Mouse (Mus musculus) liver, postnatal 0 days (tissue): ENCODE data around the gene Rpusd2. TPM values are rescaled to one million over a fixed set of nuclear protein-coding genes. Genes with fewer than 3 reads are reported as not detected.

Source experiments
- ATAC-seq: fragments of 200-750 bp; cut with Nextera tagmentation; 2 replicates; pipeline ENCODE4 v1.8.0; 2017; ENCODE audit warnings: mild to moderate bottlenecking, moderate library complexity
- DNase-seq: peaks from one replicate; pipeline ENCODE4 v3.0.0-alpha.2; 2016
- H3K27ac ChIP-seq: fragments of 300-500 bp; sonication (generic); 2 replicates; pipeline ENCODE4 v1.5.1; 2014; ENCODE audit warnings: antibody characterized with exemption, moderate library complexity, mild to moderate bottlenecking, low read depth
- H3K27me3 ChIP-seq: fragments of 300-500 bp; sonication (generic); 2 replicates; pipeline ENCODE4 v1.6.1; 2014; ENCODE audit warnings: low read length, control low read depth, mixed read lengths; ENCODE audit not compliant: insufficient read depth
- H3K36me3 ChIP-seq: fragments of 300-500 bp; sonication (generic); replicated peaks from 2 replicates; pipeline ENCODE4 v1.6.1; 2014; ENCODE audit warnings: mild to moderate bottlenecking, control low read depth, low read length, moderate library complexity, mixed read lengths; ENCODE audit not compliant: insufficient read depth
- H3K4me1 ChIP-seq: fragments of 300-500 bp; sonication (generic); 2 replicates; pipeline ENCODE4 v1.6.1; 2014; ENCODE audit warnings: antibody characterized with exemption, mild to moderate bottlenecking, control low read depth; ENCODE audit not compliant: insufficient read depth
- H3K4me2 ChIP-seq: fragments of 300-500 bp; sonication (generic); 2 replicates; pipeline ENCODE4 v1.6.1; 2014; ENCODE audit warnings: low read depth, mild to moderate bottlenecking, low read length, moderate library complexity, mixed read lengths
- H3K4me3 ChIP-seq: fragments of 300-500 bp; sonication (generic); 2 replicates; pipeline ENCODE4 v1.5.1; 2014; ENCODE audit warnings: low read depth, low read length
- H3K9ac ChIP-seq: fragments of 300-500 bp; sonication (generic); replicated peaks from 2 replicates; pipeline ENCODE4 v1.6.1; 2014; ENCODE audit warnings: mild to moderate bottlenecking, moderate library complexity
- H3K9me3 ChIP-seq: fragments of 300-500 bp; sonication (generic); 2 replicates; pipeline ENCODE4 v1.6.1; 2016; ENCODE audit warnings: mild to moderate bottlenecking, control low read depth, low read length, mixed read lengths
- CTCF ChIP-seq: sonication (generic); IDR thresholded peaks from 2 replicates; pipeline ENCODE4 v1.5.1; 2016; ENCODE audit warnings: antibody characterized with exemption, low read depth
- EP300 ChIP-seq: IDR thresholded peaks from 2 replicates; pipeline ENCODE4 v1.6.1; 2016; ENCODE audit warnings: antibody characterized with exemption, low read depth, mild to moderate bottlenecking
- WGBS: fragments of 180-500 bp; shearing (Covaris S2); extraction: QIAGEN DNeasy Blood & Tissue Kit; methylation state at CpG from one replicate; pipeline ENCODE4 v1.1.7; 2014; ENCODE audit not compliant: insufficient replicate concordance; 5-methylcytosine and 5-hydroxymethylcytosine counted together
- polyA plus RNA-seq: library from polyadenylated mRNA; unstranded; fragments of >200 nt; fragmentation: Nextera tagmentation; extraction: Ambion mirVana; gene quantifications from 2 replicates; pipeline ENCODE4 v1.2.1, GENCODE M21; 2015

Gene Rpusd2
- polyA plus RNA-seq, 1 experiment from 2014 or later, result 2.1 TPM

GRCm38 (mm10) chr2:119017647-119018046 lies 16.9 kb upstream of the Rpusd2 start:
- DNase-seq, result no peak
- Histone ChIP-seq H3K4me2 (no peak overlapping the region), H3K27me3 (no peaks in the 10 kb centered on the region), H3K27ac (no peak overlapping the region), H3K4me1 (peaks cover 7% of the 10 kb centered on the region), H3K4me3 (no peak overlapping the region), H3K9me3 (no peaks in the 10 kb centered on the region), H3K9ac (no peak overlapping the region), H3K36me3 (peaks cover 44% of the 10 kb centered on the region)
- 92% methylated on average over 3 of the region's 3 CpGs for WGBS
- no peak for ATAC-seq
- TF ChIP-seq CTCF (peak; percentile 46), EP300 (no peak)

DNA sequence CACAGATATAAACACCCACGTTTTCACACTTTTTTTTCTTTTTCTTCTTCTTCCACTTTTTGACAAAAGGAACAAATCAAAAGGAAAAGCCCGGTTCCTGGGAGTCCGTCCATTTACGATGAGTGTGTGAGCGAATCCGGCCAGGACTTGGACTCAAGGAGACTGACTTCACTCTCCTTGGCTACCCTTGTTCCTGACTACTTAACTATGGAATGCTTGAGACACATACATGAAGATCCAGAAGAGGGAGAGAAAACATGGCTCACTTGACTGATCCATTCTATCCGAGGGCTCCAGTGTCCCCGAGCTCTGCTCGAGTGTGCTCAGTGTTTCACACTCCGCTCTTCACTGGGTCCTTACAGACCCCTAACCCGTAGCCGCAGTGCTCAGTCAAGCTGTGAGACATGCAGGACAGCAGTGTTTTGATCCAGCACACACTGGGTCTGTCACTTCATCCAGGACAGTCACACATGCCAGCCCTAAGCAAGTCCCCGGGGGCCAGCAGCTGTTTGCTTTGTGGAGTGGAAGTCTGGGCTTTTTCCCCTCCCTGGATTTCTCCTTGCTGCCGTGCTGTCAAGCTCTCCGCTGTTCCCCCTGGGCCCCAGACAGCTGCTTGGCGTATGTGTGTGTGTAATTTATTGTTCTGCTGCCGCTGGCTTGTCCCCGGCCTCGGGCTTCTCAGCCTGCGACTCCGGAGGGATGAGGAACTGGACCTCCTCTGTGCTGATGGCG lies 16.0 kb upstream of the Rpusd2 start:
- Histone ChIP-seq H3K4me2 (no peak overlapping the region), H3K4me3 (no peak overlapping the region), H3K36me3 (peaks cover 51% of the 10 kb centered on the region), H3K9me3 (no peaks in the 10 kb centered on the region), H3K27me3 (no peaks in the 10 kb centered on the region), H3K9ac (no peak overlapping the region), H3K27ac (no peak overlapping the region), H3K4me1 (peaks cover 7% of the 10 kb centered on the region)
- DNase-seq, result no peak
- WGBS, result 79% methylated on average over 22 of the region's 22 CpGs
- no peak for TF ChIP-seq EP300
- no peak for TF ChIP-seq CTCF
- no peak for ATAC-seq

GRCm38 (mm10) chr2:119019131-119019530 lies 15.5 kb upstream of the Rpusd2 start:
- Histone ChIP-seq H3K27me3 (no peaks in the 10 kb centered on the region), H3K4me1 (peaks cover 7% of the 10 kb centered on the region), H3K4me3 (no peak overlapping the region), H3K36me3 (peaks cover 55% of the 10 kb centered on the region), H3K9me3 (no peaks in the 10 kb centered on the region), H3K4me2 (no peak overlapping the region), H3K9ac (no peak overlapping the region), H3K27ac (no peak overlapping the region)
- ATAC-seq, result no peak
- DNase-seq, result no peak
- 50% methylated on average over 5 of the region's 5 CpGs for WGBS
- TF ChIP-seq CTCF (peak; percentile 41; the same call in 1 of the 2 replicates), EP300 (no peak)

DNA sequence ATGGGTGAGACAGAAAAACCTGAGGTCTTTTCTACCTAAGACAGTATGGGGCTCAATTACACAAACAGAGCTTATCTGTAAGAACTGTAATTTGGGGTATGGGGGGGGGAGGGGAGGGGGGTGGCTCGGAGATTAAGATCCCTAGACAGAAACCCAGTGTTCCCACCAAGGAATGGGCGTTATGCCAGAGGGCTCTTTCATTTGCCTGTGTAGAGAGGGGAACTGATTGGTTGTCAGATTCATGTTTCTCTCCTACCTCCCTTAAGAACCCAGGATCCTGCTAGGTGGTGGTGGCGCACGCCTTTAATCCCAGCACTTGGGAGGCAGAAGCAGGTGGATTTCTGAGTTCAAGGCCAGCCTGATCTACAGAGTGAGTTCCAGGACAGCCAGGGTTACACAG lies 15.1 kb upstream of the Rpusd2 start:
- no peak overlapping the region for H3K9ac ChIP-seq
- ATAC-seq, result no peak
- DNase-seq, result no peak
- peaks cover 9% of the 10 kb centered on the region for H3K4me1 ChIP-seq
- H3K36me3 ChIP-seq, result peaks cover 55% of the 10 kb centered on the region
- H3K9me3 ChIP-seq, result no peaks in the 10 kb centered on the region
- H3K4me2 ChIP-seq, result no peak overlapping the region
- TF ChIP-seq EP300 (no peak), CTCF (no peak)
- 71% methylated on average over 4 of the region's 4 CpGs for WGBS
- no peak overlapping the region for H3K27ac ChIP-seq
- no peaks in the 10 kb centered on the region for H3K27me3 ChIP-seq
- H3K4me3 ChIP-seq, result no peak overlapping the region

DNA sequence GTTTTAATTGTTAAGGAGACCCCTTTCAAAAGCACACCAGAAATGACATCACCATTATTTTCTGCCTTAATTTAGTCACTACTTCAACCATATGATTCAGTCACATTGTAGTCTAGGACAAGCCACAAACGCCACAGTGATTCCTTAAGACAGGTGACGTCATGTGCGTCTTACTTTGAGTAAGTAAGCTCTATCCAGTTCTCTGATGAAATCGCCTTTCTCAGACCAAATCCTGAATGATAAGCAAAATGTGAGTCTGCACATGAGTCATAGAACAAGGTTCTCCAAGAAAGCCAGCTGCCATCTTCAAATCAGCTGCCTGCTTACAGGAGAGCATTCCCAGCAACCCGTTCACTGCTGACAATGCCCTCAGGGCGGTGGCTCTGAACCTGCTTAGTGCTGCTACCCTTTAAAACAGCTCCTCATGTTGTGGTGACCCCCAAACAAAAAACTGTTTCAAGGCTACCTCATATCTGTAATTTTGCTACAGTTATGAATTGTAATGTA lies 11.4 kb upstream of the Rpusd2 start:
- H3K4me2 ChIP-seq, result no peak overlapping the region
- peaks cover 58% of the 10 kb centered on the region for H3K36me3 ChIP-seq
- no peaks in the 10 kb centered on the region for H3K9me3 ChIP-seq
- no peaks in the 10 kb centered on the region for H3K27me3 ChIP-seq
- peaks cover 10% of the 10 kb centered on the region for H3K4me1 ChIP-seq
- TF ChIP-seq CTCF (no peak), EP300 (no peak)
- no peak overlapping the region for H3K9ac ChIP-seq
- DNase-seq, result no peak
- H3K4me3 ChIP-seq, result no peak overlapping the region
- 92% methylated on average over 6 of the region's 6 CpGs for WGBS
- no peak overlapping the region for H3K27ac ChIP-seq
- ATAC-seq, result no peak

GRCm38 (mm10) chr2:119024536-119025238 lies 9.9 kb upstream of the Rpusd2 start:
- peaks cover 20% of the 10 kb centered on the region for H3K4me1 ChIP-seq
- ATAC-seq (peak; percentile 76), DNase-seq (peak; percentile 29)
- no peaks in the 10 kb centered on the region for H3K27me3 ChIP-seq
- peak overlapping the region; percentile 50 for H3K27ac ChIP-seq
- WGBS, result 42% methylated on average over 9 of the region's 9 CpGs
- H3K9me3 ChIP-seq, result no peaks in the 10 kb centered on the region
- peak; percentile 74 for TF ChIP-seq CTCF
- TF ChIP-seq EP300, result peak; percentile 95
- peak overlapping the region; percentile 23 for H3K4me2 ChIP-seq
- peaks cover 46% of the 10 kb centered on the region for H3K36me3 ChIP-seq
- H3K9ac ChIP-seq, result no peak overlapping the region
- H3K4me3 ChIP-seq, result no peak overlapping the region
